Mouse (Mus musculus) embryo, embryonic 10 days (tissue): Measurements from ENCODE around the gene Rhbdd1.

Experiments used
- DNase-seq: peaks from one replicate; pipeline ENCODE4 v3.0.0-alpha.2; 2015; ENCODE audit warnings: low spot score

The Rhbdd1 gene

GRCm38 (mm10) chr1:82316111-82316745 is at the start of gene Rhbdd1:
Rhbdd1 (plus strand) TSS chr1:82316452.
- peak; percentile 100 for DNase-seq

- DNase-seq, result no peak
These were observed 48.7 kb upstream of the Rhbdd1 start for GRCm38 (mm10) chr1:82267547-82267946.

- DNase-seq, result no peak
These were observed 44.0 kb upstream of the Rhbdd1 start for GRCm38 (mm10) chr1:82272231-82272630.

- no peak for DNase-seq
These were observed 42.7 kb upstream of the Rhbdd1 start for GRCm38 (mm10) chr1:82273529-82273928.

GRCm38 (mm10) chr1:82274361-82274760 is 41.9 kb upstream of the Rhbdd1 start:
- DNase-seq, result no peak

- no peak for DNase-seq
These were observed 36.5 kb upstream of the Rhbdd1 start for GRCm38 (mm10) chr1:82279768-82280167.

- peak; percentile 7 for DNase-seq
These were observed 34.4 kb upstream of the Rhbdd1 start for GRCm38 (mm10) chr1:82281823-82282222.

- peak; percentile 89 for DNase-seq
These were observed 33.1 kb upstream of the Rhbdd1 start for GRCm38 (mm10) chr1:82282992-82283611.

GRCm38 (mm10) chr1:82283901-82284301 is 32.4 kb upstream of the Rhbdd1 start:
- peak; percentile 36 for DNase-seq

GRCm38 (mm10) chr1:82284403-82284802 is 31.8 kb upstream of the Rhbdd1 start:
- DNase-seq, result peak; percentile 17

GRCm38 (mm10) chr1:82285461-82286189 is 30.6 kb upstream of the Rhbdd1 start:
- DNase-seq, result peak; percentile 4

GRCm38 (mm10) chr1:82286190-82287051 is 29.8 kb upstream of the Rhbdd1 start:
- DNase-seq, result peak; percentile 6

GRCm38 (mm10) chr1:82287052-82287775 is 29.0 kb upstream of the Rhbdd1 start:
- peak; percentile 11 for DNase-seq

GRCm38 (mm10) chr1:82287776-82288325 is 28.4 kb upstream of the Rhbdd1 start:
- no peak for DNase-seq

GRCm38 (mm10) chr1:82288421-82288990 is 27.7 kb upstream of the Rhbdd1 start:
- DNase-seq, result peak; percentile 5

- peak; percentile 41 for DNase-seq
These were observed 26.9 kb upstream of the Rhbdd1 start for GRCm38 (mm10) chr1:82289116-82289989.

GRCm38 (mm10) chr1:82289990-82290681 is 26.1 kb upstream of the Rhbdd1 start:
- DNase-seq, result peak; percentile 67

GRCm38 (mm10) chr1:82290723-82291150 is 25.5 kb upstream of the Rhbdd1 start:
- peak; percentile 84 for DNase-seq
